In the genomic region with DNA sequence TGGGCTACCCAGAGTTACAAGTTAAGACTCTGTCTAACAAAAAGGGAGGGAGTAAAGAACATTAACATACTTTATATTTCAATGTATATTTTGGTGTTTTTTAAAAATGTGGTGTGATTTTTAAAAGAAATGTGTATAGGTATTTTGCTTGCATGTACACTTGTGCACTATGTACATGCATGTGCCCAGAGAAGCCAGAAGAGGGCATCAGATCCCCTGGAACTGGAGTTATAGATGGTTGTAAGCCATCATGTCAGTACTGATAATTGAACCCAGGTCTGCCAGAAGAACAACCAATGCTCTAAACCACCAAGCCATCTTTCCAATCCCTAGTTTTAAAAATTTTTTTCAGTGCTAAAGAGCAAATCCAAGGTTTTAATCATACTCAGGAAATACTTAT, we compare ENCODE assay signal across 20 mouse cellular contexts. TPM values are rescaled to one million over a fixed set of nuclear protein-coding genes. Genes with fewer than 3 reads are reported as not detected.
A peak's percentile ranks its signal among the peaks of the same experiment; 100 is the strongest.
DNase-seq lines count a peak whose midpoint lies in the region; ATAC-seq and TF ChIP-seq lines count a peak whose summit lies in the region.
"Had no signal": no experiment of that assay in that cellular context is flagged by ENCODE, and none has a peak within 500 bp of the region (broad histone marks: within the 10 kb centered on the region; RNA-seq: fewer than 3 reads in every experiment).

No protein-coding gene starts in this region.

- H3K4me2 ChIP-seq in kidney, postnatal 0 days (ENCODE audit: low read length): no peak overlapping the region
- H3K4me2 ChIP-seq in midbrain, postnatal 0 days (ENCODE audit: low read depth, low read length, poor library complexity, severe bottlenecking): no peak overlapping the region
- no peak overlapping the region for H3K4me2 ChIP-seq in midbrain, embryonic 13.5 days (replicated peaks)
- H3K4me2 ChIP-seq: neural tube, embryonic 13.5 days had no signal

- no peak for ATAC-seq in kidney, postnatal 0 days (replicated peaks; ENCODE audit: low FRiP score, low read depth)
- ATAC-seq in midbrain, postnatal 0 days (ENCODE audit: low FRiP score): no peak
- no peak for ATAC-seq in midbrain, embryonic 13.5 days
- ATAC-seq: forebrain, embryonic 14.5 days had no signal

- no peak overlapping the region for H3K9ac ChIP-seq in kidney, postnatal 0 days (ENCODE audit: low read depth, low read length)
- H3K9ac ChIP-seq in midbrain, postnatal 0 days (replicated peaks; ENCODE audit: low read length, poor library complexity, severe bottlenecking): no peak overlapping the region
- no peak overlapping the region for H3K9ac ChIP-seq in midbrain, embryonic 13.5 days (replicated peaks)
- H3K9ac ChIP-seq in MEL (ENCODE audit: control insufficient read depth, low read depth, low read length, poor library complexity, severe bottlenecking): no peak overlapping the region
- H3K9ac ChIP-seq: neural tube, embryonic 13.5 days had no signal

- no peak for DNase-seq in kidney, postnatal 0 days (ENCODE audit: low spot score)
- DNase-seq in kidney, postnatal 4 days: no peak
- no peak for DNase-seq in midbrain, postnatal 0 days (ENCODE audit: low spot score)
- peak; percentile 49 for DNase-seq in MEL (ENCODE audit: low read depth, low spot score)
- peak; percentile 36 for DNase-seq in splenic B cell, adult 2 months (ENCODE audit: low read depth, low spot score)
- DNase-seq in urinary bladder, postnatal 14 days (ENCODE audit: low spot score): no peak
- DNase-seq: adrenal gland, postnatal 36 days; cerebellum, adult 9-11 months; embryo, embryonic 11 days; gastrocnemius, postnatal 10 days; kidney, postnatal 10 days; left cerebral cortex, postnatal 4 days had no signal

- H3K27ac ChIP-seq in kidney, postnatal 0 days: no peak overlapping the region
- H3K27ac ChIP-seq in midbrain, postnatal 0 days (ENCODE audit: low read depth, low read length): no peak overlapping the region
- H3K27ac ChIP-seq in midbrain, embryonic 13.5 days: no peak overlapping the region
- no peak overlapping the region for H3K27ac ChIP-seq in MEL (ENCODE audit: control insufficient read depth, low read depth, low read length)
- H3K27ac ChIP-seq: heart, embryonic 10.5 days; neural tube, embryonic 13.5 days had no signal

- TF ChIP-seq RAD21 in MEL (IDR thresholded peaks at IDR 0.05; ENCODE audit: low read depth, low read length): peak; percentile 40

- peaks cover 37% of the 10 kb centered on the region for H3K79me2 ChIP-seq in MEL (ENCODE audit: control insufficient read depth, insufficient read depth, low read length, poor library complexity)

- no peak overlapping the region for H3K4me3 ChIP-seq in kidney, postnatal 0 days (replicated peaks; ENCODE audit: low read depth, low read length)
- H3K4me3 ChIP-seq in midbrain, postnatal 0 days (ENCODE audit: low read depth, low read length): no peak overlapping the region
- no peak overlapping the region for H3K4me3 ChIP-seq in midbrain, embryonic 13.5 days (replicated peaks)
- no peak overlapping the region for H3K4me3 ChIP-seq in MEL (ENCODE audit: control insufficient read depth in 1 of 2, insufficient read depth in 1 of 2, low read depth in 2 of 2, low read length in 2 of 2)
- H3K4me3 ChIP-seq: heart, embryonic 10.5 days; megakaryocyte, embryonic 14.5 days; neural tube, embryonic 13.5 days had no signal

- H3K36me3 ChIP-seq in kidney, postnatal 0 days (ENCODE audit: insufficient read depth, low read length): no peaks in the 10 kb centered on the region
- H3K36me3 ChIP-seq in midbrain, postnatal 0 days (ENCODE audit: insufficient read depth, low read length): no peaks in the 10 kb centered on the region
- H3K36me3 ChIP-seq in midbrain, embryonic 13.5 days: no peaks in the 10 kb centered on the region
- H3K36me3 ChIP-seq in MEL (ENCODE audit: control insufficient read depth in 1 of 2, insufficient read depth in 2 of 2, low read length in 2 of 2): peaks cover 2 to 22% of the 10 kb centered on the region in 2 experiments
- H3K36me3 ChIP-seq in splenic B cell, adult 2 months (ENCODE audit: control insufficient read depth, insufficient read depth, low read length, poor library complexity, severe bottlenecking): no peaks in the 10 kb centered on the region
- H3K36me3 ChIP-seq: neural tube, embryonic 13.5 days had no signal

- H3K4me1 ChIP-seq in kidney, postnatal 0 days (replicated peaks; ENCODE audit: insufficient read depth, low read length): no peaks in the 10 kb centered on the region
- no peaks in the 10 kb centered on the region for H3K4me1 ChIP-seq in midbrain, postnatal 0 days (ENCODE audit: insufficient read depth, low read length)
- no peaks in the 10 kb centered on the region for H3K4me1 ChIP-seq in midbrain, embryonic 13.5 days (replicated peaks)
- H3K4me1 ChIP-seq in MEL (ENCODE audit: control insufficient read depth in 1 of 2, insufficient read depth in 2 of 2, low read length in 2 of 2): peaks cover 0 to 30% of the 10 kb centered on the region in 2 experiments; a peak in 2 of 4 replicates
- H3K4me1 ChIP-seq: neural tube, embryonic 13.5 days had no signal

- no peak for TF ChIP-seq EP300 in MEL (IDR thresholded peaks at IDR 0.05; ENCODE audit: low read depth in 1 of 2, low read length in 2 of 2)

- no peak for TF ChIP-seq POLR2A in MEL (IDR thresholded peaks at IDR 0.05; ENCODE audit: control insufficient read depth in 1 of 2, insufficient read depth in 1 of 2, low read depth in 1 of 2, low read length in 2 of 2, poor library complexity in 1 of 2)

- H3K27me3 ChIP-seq in kidney, postnatal 0 days (ENCODE audit: insufficient read depth, low read length): no peaks in the 10 kb centered on the region
- no peaks in the 10 kb centered on the region for H3K27me3 ChIP-seq in midbrain, postnatal 0 days (ENCODE audit: insufficient read depth, low read length)
- H3K27me3 ChIP-seq in midbrain, embryonic 13.5 days: no peaks in the 10 kb centered on the region
- no peaks in the 10 kb centered on the region for H3K27me3 ChIP-seq in MEL (ENCODE audit: control insufficient read depth in 1 of 2, insufficient read depth in 2 of 2, low read length in 2 of 2)
- no peaks in the 10 kb centered on the region for H3K27me3 ChIP-seq in splenic B cell, adult 2 months (ENCODE audit: control insufficient read depth, insufficient read depth, low read length, poor library complexity, severe bottlenecking)
- H3K27me3 ChIP-seq: megakaryocyte, embryonic 14.5 days; neural tube, embryonic 13.5 days had no signal

- H3K9me3 ChIP-seq in kidney, postnatal 0 days (replicated peaks; ENCODE audit: low read length): no peaks in the 10 kb centered on the region
- no peaks in the 10 kb centered on the region for H3K9me3 ChIP-seq in midbrain, postnatal 0 days (ENCODE audit: low read length)
- H3K9me3 ChIP-seq in midbrain, embryonic 13.5 days: no peaks in the 10 kb centered on the region
- H3K9me3 ChIP-seq in MEL (replicated peaks; ENCODE audit: insufficient read depth, low read length): no peaks in the 10 kb centered on the region
- H3K9me3 ChIP-seq: G1E; heart, embryonic 10.5 days; megakaryocyte, embryonic 14.5 days; neural tube, embryonic 13.5 days had no signal

- TF ChIP-seq CTCF in kidney, postnatal 0 days (IDR thresholded peaks at IDR 0.05; ENCODE audit: low read depth): peak; percentile 50
- peak; percentile 26; the same call in 1 of the 2 replicates for TF ChIP-seq CTCF in midbrain, postnatal 0 days (IDR thresholded peaks at IDR 0.05)
- peak; percentile 34 to 58 (median 54); a peak in 5 of 6 replicates for TF ChIP-seq CTCF in MEL (IDR thresholded peaks at IDR 0.05 in 2 of 3, conservative IDR thresholded peaks at IDR 0.05 in 1 of 3; ENCODE audit: control insufficient read depth in 1 of 3, insufficient read depth in 1 of 3, low read depth in 2 of 3, low read length in 3 of 3, poor library complexity in 1 of 3, severe bottlenecking in 1 of 3)

TF ChIP-seq in MEL, 35 proteins besides CTCF, POLR2A, EP300 and RAD21:
- no peak for TF ChIP-seq TCF12 (IDR thresholded peaks at IDR 0.05; ENCODE audit: low read depth, low read length)
- TF ChIP-seq ZNF384 (IDR thresholded peaks at IDR 0.05; ENCODE audit: low read depth, low read length): no peak
- no peak for TF ChIP-seq MEF2A (IDR thresholded peaks at IDR 0.05; ENCODE audit: extremely low read depth, insufficient replicate concordance, low read depth, low read length, poor library complexity, severe bottlenecking)
- TF ChIP-seq MAX (IDR thresholded peaks at IDR 0.05; ENCODE audit: low read length): no peak
- TF ChIP-seq SMC3 (IDR thresholded peaks at IDR 0.05; ENCODE audit: low read depth, low read length): peak; percentile 28; the same call in 1 of the 2 replicates
- TF ChIP-seq POLR2AphosphoS5 (IDR thresholded peaks at IDR 0.05; ENCODE audit: borderline replicate concordance, low read depth, low read length): no peak

RNA-seq across cellular contexts. Expression of gene Gm28047, which starts 11.9 kb away (rescaled TPM):
- 0.37 and 0.46 TPM in 2 replicates for polyA plus RNA-seq in kidney, postnatal 0 days (2015; fragmentation: Nextera tagmentation; extraction: Ambion mirVana)
- not detected in 2 replicates for total RNA-seq in midbrain, postnatal 0 days (2014; rRNA removed)
- not detected in 2 replicates for polyA plus RNA-seq in midbrain, postnatal 0 days (2015; fragmentation: Nextera tagmentation; extraction: Ambion mirVana)
- not detected in 2 replicates for polyA plus RNA-seq in midbrain, embryonic 13.5 days (2015; fragmentation: Nextera tagmentation; extraction: Ambion mirVana)
- 0.20 TPM in 1 of 2 replicates, not detected in the other for total RNA-seq in MEL (2012; rRNA removed)
- under 1 TPM in 1 of 2 experiments, not detected in 1; 0.52 TPM for polyA plus RNA-seq in MEL (2012; ENCODE audit: insufficient read depth in 1 of 2, insufficient read length in 2 of 2, low read depth in 1 of 2, low replicate concordance in 2 of 2, missing spikeins in 1 of 2)
- total RNA-seq: G1E had no signal
- polyA plus RNA-seq: forebrain, embryonic 14.5 days; G1E; heart, embryonic 10.5 days; intestine, embryonic 14.5 days; liver, embryonic 16.5 days; neural tube, embryonic 13.5 days had no signal

RNA-seq across cellular contexts. Expression of gene Atf7, which starts 12.3 kb away (rescaled TPM):
- 23.2 and 24.9 TPM in 2 replicates for polyA plus RNA-seq in kidney, postnatal 0 days (2015; fragmentation: Nextera tagmentation; extraction: Ambion mirVana)
- 16.8 and 18.6 TPM in 2 replicates for total RNA-seq in midbrain, postnatal 0 days (2014; rRNA removed)
- polyA plus RNA-seq in midbrain, postnatal 0 days (2015; fragmentation: Nextera tagmentation; extraction: Ambion mirVana): 7.5 and 10.9 TPM in 2 replicates
- polyA plus RNA-seq in midbrain, embryonic 13.5 days (2015; fragmentation: Nextera tagmentation; extraction: Ambion mirVana): 15.9 and 22.1 TPM in 2 replicates
- 10.4 and 12.8 TPM in 2 replicates for total RNA-seq in MEL (2012; rRNA removed)
- polyA plus RNA-seq in MEL (2012; ENCODE audit: insufficient read depth in 1 of 2, insufficient read length in 2 of 2, low read depth in 1 of 2, low replicate concordance in 2 of 2, missing spikeins in 1 of 2): 10 to 100 TPM in 1 of 2 experiments, not detected in 1; 49.6 TPM

RNA-seq across cellular contexts. Expression of gene Atp5g2, which starts 59.2 kb away (rescaled TPM):
- 102 and 110 TPM in 2 replicates for polyA plus RNA-seq in kidney, postnatal 0 days (2015; fragmentation: Nextera tagmentation; extraction: Ambion mirVana)
- 187 and 348 TPM in 2 replicates for total RNA-seq in midbrain, postnatal 0 days (2014; rRNA removed)
- polyA plus RNA-seq in midbrain, postnatal 0 days (2015; fragmentation: Nextera tagmentation; extraction: Ambion mirVana): 54.4 and 76.5 TPM in 2 replicates
- 58.9 and 59.1 TPM in 2 replicates for polyA plus RNA-seq in midbrain, embryonic 13.5 days (2015; fragmentation: Nextera tagmentation; extraction: Ambion mirVana)
- total RNA-seq in MEL (2012; rRNA removed): 513 and 583 TPM in 2 replicates
- polyA plus RNA-seq in MEL (2012; ENCODE audit: insufficient read depth in 1 of 2, insufficient read length in 2 of 2, low read depth in 1 of 2, low replicate concordance in 2 of 2, missing spikeins in 1 of 2): 10 to 100 TPM in 1 of 2 experiments, not detected in 1; 59.4 TPM

Comparison
In these comparisons a context has a peak if more than half of its experiments do, and no peak if none do; other contexts are left out.
1. DNase-seq: peak in MEL (single experiment) and splenic B cell, adult 2 months (single experiment); none in kidney, postnatal 0 days (single experiment), kidney, postnatal 4 days (0 of 2), midbrain, postnatal 0 days (single experiment) and urinary bladder, postnatal 14 days (single experiment).
2. Peak in every context shown above with its lines, with median percentiles within 50 percentile points of each other: CTCF ChIP-seq.